Mouse (Mus musculus) heart, embryonic 16.5 days (tissue): Measurements from ENCODE around the gene Gstm4. TPM values are rescaled to one million over a fixed set of nuclear protein-coding genes. Genes with fewer than 3 reads are reported as not detected.
"Not testable (repeated sequence)": the region's sequence is repeated elsewhere in the genome, so short reads cannot be mapped to it uniquely, and the experiment has no call there.

Source experiments
- ATAC-seq: fragments of 200-750 bp; cut with Nextera tagmentation; replicated peaks from 2 replicates; pipeline ENCODE4 v1.8.0; 2017; ENCODE audit warnings: moderate number of reproducible peaks; ENCODE audit not compliant: insufficient read depth, low FRiP score; ENCODE audit errors: extremely low read depth
- H3K27ac ChIP-seq: fragments of 300-500 bp; sonication (generic); 2 replicates; pipeline ENCODE4 v1.5.1; 2014; ENCODE audit warnings: mild to moderate bottlenecking, low read length, control low read depth, moderate library complexity
- H3K27me3 ChIP-seq: fragments of 300-500 bp; sonication (generic); 2 replicates; pipeline ENCODE4 v1.6.1; 2014; ENCODE audit warnings: low read length, mixed read lengths; ENCODE audit not compliant: control insufficient read depth, insufficient read depth
- H3K36me3 ChIP-seq: fragments of 300-500 bp; sonication (generic); 2 replicates; pipeline ENCODE4 v1.6.1; 2014; ENCODE audit not compliant: control insufficient read depth, insufficient read depth
- H3K4me1 ChIP-seq: fragments of 300-500 bp; sonication (generic); 2 replicates; pipeline ENCODE4 v1.6.1; 2014; ENCODE audit warnings: low read length, mixed read lengths; ENCODE audit not compliant: control insufficient read depth, insufficient read depth
- H3K4me2 ChIP-seq: fragments of 300-500 bp; sonication (generic); 2 replicates; pipeline ENCODE4 v1.6.1; 2014; ENCODE audit warnings: low read depth, mild to moderate bottlenecking, control low read depth, low read length
- H3K4me3 ChIP-seq: fragments of 300-500 bp; sonication (generic); 2 replicates; pipeline ENCODE4 v1.5.1; 2014; ENCODE audit warnings: mild to moderate bottlenecking, control low read depth, low read length
- H3K9ac ChIP-seq: fragments of 300-500 bp; sonication (generic); 2 replicates; pipeline ENCODE4 v1.6.1; 2014; ENCODE audit warnings: low read length, control low read depth
- H3K9me3 ChIP-seq: fragments of 300-500 bp; sonication (generic); replicated peaks from 2 replicates; pipeline ENCODE4 v1.6.1; 2016; ENCODE audit warnings: low read length; ENCODE audit not compliant: control insufficient read depth
- WGBS: fragments of 180-500 bp; shearing (Covaris S2); extraction: QIAGEN DNeasy Blood & Tissue Kit; methylation state at CpG from one replicate; pipeline ENCODE4 v1.1.7; 2014; 5-methylcytosine and 5-hydroxymethylcytosine counted together
- polyA plus RNA-seq: library from polyadenylated mRNA; unstranded; fragments of >200 nt; fragmentation: Nextera tagmentation; extraction: Ambion mirVana; gene quantifications from 2 replicates; pipeline ENCODE4 v1.2.1, GENCODE M21; 2015

The Gstm4 gene
- polyA plus RNA-seq, 1 experiment from 2014 or later, result 17.6 TPM

- 84% methylated on average over 8 of the region's 8 CpGs for WGBS
- H3K36me3 ChIP-seq, result no peaks in the 10 kb centered on the region
- no peaks in the 10 kb centered on the region for H3K9me3 ChIP-seq
- H3K4me1 ChIP-seq, result peaks cover 27% of the 10 kb centered on the region
- no peaks in the 10 kb centered on the region for H3K27me3 ChIP-seq
- H3K4me3 ChIP-seq, result no peak overlapping the region
- no peak overlapping the region for H3K4me2 ChIP-seq
- H3K9ac ChIP-seq, result no peak overlapping the region
- no peak for ATAC-seq
- no peak overlapping the region for H3K27ac ChIP-seq
Observed at GRCm38 (mm10) chr3:108014098-108014973, 30.4 kb downstream of the Gstm4 start.

GRCm38 (mm10) chr3:108013331-108013871, 31.3 kb downstream of the Gstm4 start:
- no peaks in the 10 kb centered on the region for H3K27me3 ChIP-seq
- no peak overlapping the region for H3K9ac ChIP-seq
- H3K27ac ChIP-seq, result 0 out of 2 replicates have a peak overlapping the region, but pooled peaks have one; percentile 20
- peaks cover 21% of the 10 kb centered on the region for H3K4me1 ChIP-seq
- no peak overlapping the region for H3K4me3 ChIP-seq
- H3K36me3 ChIP-seq, result no peaks in the 10 kb centered on the region
- WGBS, result 73% methylated on average over 4 of the region's 4 CpGs
- no peak overlapping the region for H3K4me2 ChIP-seq
- no peaks in the 10 kb centered on the region for H3K9me3 ChIP-seq
- no peak for ATAC-seq

GRCm38 (mm10) chr3:108011558-108011957, 33.1 kb downstream of the Gstm4 start:
- no peak overlapping the region for H3K4me3 ChIP-seq
- no peaks in the 10 kb centered on the region for H3K9me3 ChIP-seq
- WGBS, result 50% methylated on average over 3 of the region's 3 CpGs
- no peaks in the 10 kb centered on the region for H3K27me3 ChIP-seq
- no peak for ATAC-seq
- H3K4me1 ChIP-seq, result peaks cover 13% of the 10 kb centered on the region
- H3K36me3 ChIP-seq, result no peaks in the 10 kb centered on the region
- H3K27ac ChIP-seq, result no peak overlapping the region
- no peak overlapping the region for H3K9ac ChIP-seq
- no peak overlapping the region for H3K4me2 ChIP-seq

- Histone ChIP-seq H3K9me3 (no peaks in the 10 kb centered on the region), H3K9ac (no peak overlapping the region), H3K4me2 (no peak overlapping the region), H3K27me3 (no peaks in the 10 kb centered on the region), H3K4me3 (no peak overlapping the region), H3K36me3 (no peaks in the 10 kb centered on the region), H3K27ac (no peak overlapping the region), H3K4me1 (peaks cover 13% of the 10 kb centered on the region)
- 47% methylated on average over 2 of the region's 2 CpGs for WGBS
- ATAC-seq, result peak; percentile 68
Observed at GRCm38 (mm10) chr3:108010286-108010685, 34.4 kb downstream of the Gstm4 start.

- H3K9ac ChIP-seq, result no peak overlapping the region
- H3K4me1 ChIP-seq, result no peaks in the 10 kb centered on the region
- no peak overlapping the region for H3K4me2 ChIP-seq
- H3K27ac ChIP-seq, result no peak overlapping the region; the same call in 1 of the 2 replicates
- H3K9me3 ChIP-seq, result no peaks in the 10 kb centered on the region
- H3K27me3 ChIP-seq, result no peaks in the 10 kb centered on the region
- no peak overlapping the region for H3K4me3 ChIP-seq
- no peaks in the 10 kb centered on the region for H3K36me3 ChIP-seq
- WGBS, result 63% methylated on average over 8 of the region's 8 CpGs
- no peak for ATAC-seq
Observed at GRCm38 (mm10) chr3:108002021-108002420, 42.7 kb downstream of the Gstm4 start.

- Histone ChIP-seq H3K4me2 (no peak overlapping the region), H3K9ac (no peak overlapping the region), H3K27ac (no peak overlapping the region), H3K36me3 (no peaks in the 10 kb centered on the region), H3K27me3 (no peaks in the 10 kb centered on the region), H3K4me3 (no peak overlapping the region), H3K9me3 (0 out of 2 replicates have a peak, but pooled peaks cover under 1% of the 10 kb centered on the region), H3K4me1 (no peaks in the 10 kb centered on the region)
- WGBS, result 90% methylated on average over 3 of the region's 3 CpGs
- no peak for ATAC-seq
Observed at GRCm38 (mm10) chr3:107999491-107999890, 45.2 kb downstream of the Gstm4 start.

- no peak overlapping the region for H3K4me3 ChIP-seq
- ATAC-seq, result no peak
- no peak overlapping the region for H3K4me2 ChIP-seq
- WGBS, result 68% methylated on average over 3 of the region's 3 CpGs
- no peak overlapping the region for H3K27ac ChIP-seq
- H3K9ac ChIP-seq, result no peak overlapping the region
- no peaks in the 10 kb centered on the region for H3K4me1 ChIP-seq
- H3K36me3 ChIP-seq, result no peaks in the 10 kb centered on the region
- H3K27me3 ChIP-seq, result no peaks in the 10 kb centered on the region
- 0 out of 2 replicates have a peak, but pooled peaks cover 2% of the 10 kb centered on the region for H3K9me3 ChIP-seq
Observed at GRCm38 (mm10) chr3:107998591-107998990, 46.1 kb downstream of the Gstm4 start.

- no peak overlapping the region for H3K4me2 ChIP-seq
- 0 out of 2 replicates have a peak, but pooled peaks cover 2% of the 10 kb centered on the region for H3K9me3 ChIP-seq
- no peak overlapping the region for H3K4me3 ChIP-seq
- no peak for ATAC-seq
- no peak overlapping the region for H3K27ac ChIP-seq
- H3K36me3 ChIP-seq, result no peaks in the 10 kb centered on the region
- no peaks in the 10 kb centered on the region for H3K27me3 ChIP-seq
- no peaks in the 10 kb centered on the region for H3K4me1 ChIP-seq
- 82% methylated on average over 4 of the region's 4 CpGs for WGBS
- H3K9ac ChIP-seq, result no peak overlapping the region
Observed at GRCm38 (mm10) chr3:107996576-107996975, 48.1 kb downstream of the Gstm4 start.

- H3K27ac ChIP-seq, ATAC-seq, H3K27me3 ChIP-seq, H3K4me3 ChIP-seq, H3K36me3 ChIP-seq, H3K4me1 ChIP-seq, H3K9ac ChIP-seq, H3K4me2 ChIP-seq, H3K9me3 ChIP-seq: not testable (repeated sequence)
- 85% methylated on average over 2 of the region's 2 CpGs for WGBS
Observed at GRCm38 (mm10) chr3:107995974-107996373, 48.7 kb downstream of the Gstm4 start.
